Mouse (Mus musculus): ENCODE results near the gene Ccdc47.

DNA sequence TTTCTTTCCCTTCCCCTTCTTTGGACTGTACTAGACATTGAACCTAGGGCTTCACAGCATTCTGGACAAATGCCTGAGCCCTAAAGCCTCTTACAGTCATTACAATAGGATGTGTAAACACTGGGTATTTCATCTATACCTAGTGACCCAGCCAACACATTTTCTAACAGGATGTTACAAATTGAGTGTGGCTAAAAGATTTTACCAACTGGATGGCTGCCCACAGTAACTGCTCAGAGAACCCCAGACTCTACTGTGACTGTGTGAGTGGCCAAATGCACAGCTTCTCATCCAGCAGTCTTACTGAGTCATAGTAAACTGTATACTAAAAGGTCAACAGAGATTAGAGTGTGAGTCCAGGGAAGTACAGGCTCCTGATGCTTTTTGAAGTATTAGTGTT lies 20.8 kb downstream of the Ccdc47 start:
- TF ChIP-seq CHD2 (IDR thresholded peaks at IDR 0.05; ENCODE audit: low read depth, low read length) (no peak), MAFK (IDR thresholded peaks at IDR 0.05; ENCODE audit: insufficient read depth, low read depth, low read length) (no peak), ZNF384 (IDR thresholded peaks at IDR 0.05; ENCODE audit: low read depth, low read length) (no peak), HCFC1 (IDR thresholded peaks at IDR 0.05; ENCODE audit: borderline replicate concordance, insufficient read depth, low read length) (no peak), ZC3H11A (IDR thresholded peaks at IDR 0.05; ENCODE audit: borderline replicate concordance, low read depth, low read length) (no peak)

Measured in ES-E14 (cell line).